Mouse (Mus musculus): ENCODE measurements around the gene Efemp2. TPM values are rescaled to one million over a fixed set of nuclear protein-coding genes. Genes with fewer than 3 reads are reported as not detected.

The Efemp2 gene
- total and polyA plus RNA-seq, 2 experiments from 2014 or later, result 26.4 to 35.0 TPM

DNA sequence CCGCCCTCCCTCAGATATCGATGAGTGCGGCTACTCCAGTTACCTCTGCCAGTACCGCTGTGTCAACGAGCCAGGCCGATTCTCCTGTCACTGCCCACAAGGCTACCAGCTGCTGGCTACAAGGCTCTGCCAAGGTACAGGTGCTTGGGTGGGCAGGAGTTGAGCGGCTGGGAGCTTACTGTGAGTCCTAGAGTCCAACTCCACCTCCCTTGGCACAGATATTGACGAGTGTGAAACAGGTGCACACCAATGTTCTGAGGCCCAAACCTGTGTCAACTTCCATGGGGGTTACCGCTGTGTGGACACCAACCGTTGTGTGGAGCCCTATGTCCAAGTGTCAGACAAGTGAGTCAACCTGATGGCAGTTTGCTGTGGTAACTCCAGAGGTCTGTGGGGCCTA is 6.3 kb downstream of the Efemp2 start:
- H3K36me3 ChIP-seq (ENCODE audit: insufficient read depth), result peaks cover 56% of the 10 kb centered on the region
- H3K9me3 ChIP-seq (ENCODE audit: low read length), result no peaks in the 10 kb centered on the region
- H3K27ac ChIP-seq (ENCODE audit: low read depth, low read length), result no peak overlapping the region
- TF ChIP-seq CTCF (IDR thresholded peaks at IDR 0.05; ENCODE audit: low read depth), result no peak
- whole genome bisulfite sequencing, result 92% methylated on average over 10 of the region's 10 CpGs
- no peak overlapping the region for H3K4me3 ChIP-seq (ENCODE audit: low read depth, low read length)
- H3K27me3 ChIP-seq (ENCODE audit: insufficient read depth, low read length), result no peaks in the 10 kb centered on the region
- ATAC-seq, result no peak
- H3K9ac ChIP-seq, result no peak overlapping the region
- peaks cover 6% of the 10 kb centered on the region; the same call in 1 of the 2 replicates for H3K4me1 ChIP-seq (ENCODE audit: insufficient read depth)
- DNase-seq, result no peak
- no peak overlapping the region for H3K4me2 ChIP-seq (ENCODE audit: low read depth)

DNA sequence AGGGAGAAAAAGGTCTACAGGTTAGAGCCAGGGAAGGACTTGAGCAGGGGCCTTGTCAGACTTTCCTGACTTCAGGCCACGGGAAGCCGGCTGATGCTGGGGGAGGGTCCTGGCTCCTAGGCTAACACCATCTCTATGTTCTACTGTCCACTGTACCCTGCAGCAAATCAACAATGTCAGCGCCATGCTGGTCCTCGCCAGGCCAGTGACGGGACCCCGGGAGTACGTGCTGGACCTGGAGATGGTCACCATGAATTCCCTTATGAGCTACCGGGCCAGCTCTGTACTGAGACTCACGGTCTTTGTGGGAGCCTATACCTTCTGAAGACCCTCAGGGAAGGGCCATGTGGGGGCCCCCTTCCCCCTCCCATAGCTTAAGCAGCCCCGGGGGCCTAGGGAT is 7.6 kb downstream of the Efemp2 start:
- H3K27me3 ChIP-seq (ENCODE audit: insufficient read depth, low read length), result no peaks in the 10 kb centered on the region
- TF ChIP-seq CTCF (IDR thresholded peaks at IDR 0.05; ENCODE audit: low read depth), result no peak
- peaks cover 70% of the 10 kb centered on the region for H3K36me3 ChIP-seq (ENCODE audit: insufficient read depth)
- no peak overlapping the region for H3K4me2 ChIP-seq (ENCODE audit: low read depth)
- WGBS, result 94% methylated on average over 10 of the region's 10 CpGs
- DNase-seq, result no peak
- no peaks in the 10 kb centered on the region for H3K9me3 ChIP-seq (ENCODE audit: low read length)
- no peak overlapping the region for H3K9ac ChIP-seq
- H3K4me3 ChIP-seq (ENCODE audit: low read depth, low read length), result no peak overlapping the region
- H3K4me1 ChIP-seq (ENCODE audit: insufficient read depth), result no peaks in the 10 kb centered on the region
- no peak overlapping the region for H3K27ac ChIP-seq (ENCODE audit: low read depth, low read length)
- no peak for ATAC-seq

DNA sequence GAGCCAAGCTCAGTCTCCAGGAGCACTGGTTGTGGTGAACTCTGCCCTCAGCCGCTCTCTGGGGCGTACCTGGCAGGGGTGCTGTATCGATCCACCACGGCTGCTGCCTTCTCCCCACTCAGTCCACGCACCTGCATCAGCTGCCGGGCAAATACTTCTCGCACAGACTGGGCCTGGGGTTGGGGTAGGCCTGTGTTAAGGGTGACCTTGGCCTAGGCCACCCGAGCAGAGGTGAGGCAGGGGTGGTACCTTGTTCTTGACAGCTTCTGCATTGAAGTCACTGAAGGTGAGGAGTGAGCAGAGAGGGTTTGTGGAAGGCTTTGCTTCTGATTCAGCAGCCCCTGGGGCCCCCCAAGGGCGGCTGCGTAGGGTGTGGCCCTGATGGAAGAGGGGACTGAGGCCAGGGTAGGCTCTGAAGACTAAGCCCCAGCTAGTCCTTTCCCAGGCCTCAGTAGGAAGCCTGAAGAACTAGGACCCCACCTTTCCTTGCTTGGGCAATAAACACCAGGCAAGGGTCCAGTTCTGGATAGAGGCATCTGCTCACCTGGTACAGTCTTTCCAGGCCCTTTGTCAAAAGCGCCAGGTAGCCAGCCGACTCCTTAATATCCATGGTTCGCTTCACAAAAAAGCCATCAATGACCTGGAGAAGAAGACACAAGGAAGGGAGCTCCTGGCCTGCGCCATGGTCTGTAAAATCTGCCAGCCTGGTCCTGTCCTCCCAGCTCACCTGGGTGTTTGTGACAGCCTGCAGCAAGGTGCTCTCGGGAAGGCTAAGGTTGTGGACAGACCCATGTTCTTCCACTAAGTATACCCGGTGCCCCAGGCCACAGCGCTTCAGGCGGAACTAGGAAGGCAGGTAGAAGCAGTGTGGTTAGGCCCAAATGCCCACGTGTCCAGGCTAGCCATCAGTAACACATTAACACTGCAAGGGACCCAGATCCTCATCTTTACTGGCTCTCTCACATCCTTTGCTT is 9.9 kb downstream of the Efemp2 start:
- no peak for TF ChIP-seq CTCF (IDR thresholded peaks at IDR 0.05; ENCODE audit: low read depth)
- 94% methylated on average over 19 of the region's 19 CpGs for WGBS
- DNase-seq, result no peak

GRCm38 (mm10) chr19:5484496-5484895 is 10.7 kb downstream of the Efemp2 start:
- DNase-seq (no peak), ATAC-seq (no peak)
- Histone ChIP-seq H3K36me3 (ENCODE audit: insufficient read depth) (peaks cover 62% of the 10 kb centered on the region), H3K4me2 (ENCODE audit: low read depth) (no peak overlapping the region), H3K4me3 (ENCODE audit: low read depth, low read length) (no peak overlapping the region), H3K27me3 (ENCODE audit: insufficient read depth, low read length) (no peaks in the 10 kb centered on the region), H3K4me1 (ENCODE audit: insufficient read depth) (0 out of 2 replicates have a peak, but pooled peaks cover 3% of the 10 kb centered on the region), H3K9ac (no peak overlapping the region), H3K27ac (ENCODE audit: low read depth, low read length) (no peak overlapping the region), H3K9me3 (ENCODE audit: low read length) (no peaks in the 10 kb centered on the region)
- 91% methylated on average over 5 of the region's 5 CpGs for WGBS
- TF ChIP-seq CTCF (IDR thresholded peaks at IDR 0.05; ENCODE audit: low read depth), result no peak

More for the DNA sequence above, 9.9 kb downstream of the Efemp2 start:
- no peaks in the 10 kb centered on the region for H3K9me3 ChIP-seq (ENCODE audit: low read length)
- H3K27me3 ChIP-seq (ENCODE audit: insufficient read depth, low read length), result no peaks in the 10 kb centered on the region
- H3K4me3 ChIP-seq (ENCODE audit: low read depth, low read length), result no peak overlapping the region
- no peaks in the 10 kb centered on the region for H3K4me1 ChIP-seq (ENCODE audit: insufficient read depth)
- peaks cover 69% of the 10 kb centered on the region for H3K36me3 ChIP-seq (ENCODE audit: insufficient read depth)
- H3K9ac ChIP-seq, result no peak overlapping the region
- no peak for ATAC-seq
- H3K27ac ChIP-seq (ENCODE audit: low read depth, low read length), result no peak overlapping the region
- no peak overlapping the region for H3K4me2 ChIP-seq (ENCODE audit: low read depth)

DNA sequence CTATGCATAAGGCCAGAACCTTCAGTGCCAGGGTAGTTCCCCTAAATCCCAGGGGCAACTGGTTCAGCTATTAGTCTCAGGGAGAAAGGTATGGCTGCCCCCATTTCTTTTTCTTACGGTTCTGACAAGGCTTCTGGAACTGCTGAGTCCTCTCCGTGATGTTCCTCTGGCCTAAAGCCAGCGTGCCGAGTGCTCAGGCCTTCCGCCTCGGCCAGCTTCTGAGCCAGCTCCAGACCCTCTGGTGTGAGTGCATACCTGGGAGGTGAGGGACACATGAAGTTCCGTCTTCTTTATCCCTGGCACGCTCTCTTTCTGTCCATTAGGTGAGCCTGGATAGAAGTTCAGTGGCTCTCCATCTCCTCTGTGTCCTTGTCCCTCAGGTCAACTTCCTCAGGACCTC is 11.6 kb downstream of the Efemp2 start:
- Histone ChIP-seq H3K4me3 (ENCODE audit: low read depth, low read length) (no peak overlapping the region), H3K9ac (no peak overlapping the region), H3K9me3 (ENCODE audit: low read length) (no peaks in the 10 kb centered on the region), H3K4me1 (ENCODE audit: insufficient read depth) (0 out of 2 replicates have a peak, but pooled peaks cover 3% of the 10 kb centered on the region), H3K27me3 (ENCODE audit: insufficient read depth, low read length) (no peaks in the 10 kb centered on the region), H3K4me2 (ENCODE audit: low read depth) (no peak overlapping the region), H3K36me3 (ENCODE audit: insufficient read depth) (peaks cover 56% of the 10 kb centered on the region), H3K27ac (ENCODE audit: low read depth, low read length) (no peak overlapping the region)
- DNase-seq (no peak), ATAC-seq (no peak)
- 96% methylated on average over 8 of the region's 8 CpGs for WGBS
- no peak for TF ChIP-seq CTCF (IDR thresholded peaks at IDR 0.05; ENCODE audit: low read depth)

DNA sequence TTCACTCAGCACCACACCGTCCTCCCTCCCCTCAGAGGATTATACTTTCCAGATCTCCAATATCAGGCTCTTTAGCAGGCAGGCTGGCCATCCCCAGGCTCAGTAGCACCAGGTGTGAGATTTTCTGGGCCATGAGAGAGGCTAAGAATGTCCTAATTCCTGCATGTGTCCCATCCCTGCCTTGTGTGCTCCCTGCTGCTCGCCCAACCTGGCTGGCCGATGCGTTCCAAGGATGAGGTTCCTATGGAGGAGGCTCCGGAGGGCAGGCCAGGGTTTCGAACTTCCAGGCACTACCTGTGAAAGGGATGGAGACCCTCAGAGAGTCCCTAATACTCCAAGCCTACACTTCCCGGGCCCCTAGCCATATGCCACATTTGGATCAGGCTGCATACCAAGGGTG is 12.1 kb downstream of the Efemp2 start:
- Histone ChIP-seq H3K4me3 (ENCODE audit: low read depth, low read length) (no peak overlapping the region), H3K27me3 (ENCODE audit: insufficient read depth, low read length) (no peaks in the 10 kb centered on the region), H3K4me1 (ENCODE audit: insufficient read depth) (0 out of 2 replicates have a peak, but pooled peaks cover 3% of the 10 kb centered on the region), H3K36me3 (ENCODE audit: insufficient read depth) (peaks cover 54% of the 10 kb centered on the region), H3K27ac (ENCODE audit: low read depth, low read length) (no peak overlapping the region), H3K9ac (no peak overlapping the region), H3K4me2 (ENCODE audit: low read depth) (no peak overlapping the region), H3K9me3 (ENCODE audit: low read length) (no peaks in the 10 kb centered on the region)
- 96% methylated on average over 7 of the region's 7 CpGs for WGBS
- DNase-seq (no peak), ATAC-seq (no peak)
- no peak for TF ChIP-seq CTCF (IDR thresholded peaks at IDR 0.05; ENCODE audit: low read depth)

- H3K27me3 ChIP-seq (ENCODE audit: insufficient read depth, low read length), result no peaks in the 10 kb centered on the region
- DNase-seq, result no peak
- no peak overlapping the region for H3K27ac ChIP-seq (ENCODE audit: low read depth, low read length)
- H3K4me3 ChIP-seq (ENCODE audit: low read depth, low read length), result no peak overlapping the region
- H3K36me3 ChIP-seq (ENCODE audit: insufficient read depth), result peaks cover 50% of the 10 kb centered on the region
- H3K4me1 ChIP-seq (ENCODE audit: insufficient read depth), result 0 out of 2 replicates have a peak, but pooled peaks cover 3% of the 10 kb centered on the region
- TF ChIP-seq CTCF (IDR thresholded peaks at IDR 0.05; ENCODE audit: low read depth), result no peak
- 91% methylated on average over 8 of the region's 8 CpGs for WGBS
- H3K9me3 ChIP-seq (ENCODE audit: low read length), result no peaks in the 10 kb centered on the region
- H3K4me2 ChIP-seq (ENCODE audit: low read depth), result no peak overlapping the region
- no peak overlapping the region for H3K9ac ChIP-seq
- no peak for ATAC-seq
These were observed 12.5 kb downstream of the Efemp2 start for GRCm38 (mm10) chr19:5486286-5486685.
